Mouse (Mus musculus) heart, embryonic 16.5 days (tissue): ENCODE results near the gene Pcsk6. TPM values are rescaled to one million over a fixed set of nuclear protein-coding genes. Genes with fewer than 3 reads are reported as not detected.

Experiments
- ATAC-seq: fragments of 200-750 bp; cut with Nextera tagmentation; replicated peaks from 2 replicates; pipeline ENCODE4 v1.8.0; 2017; ENCODE audit warnings: moderate number of reproducible peaks; ENCODE audit not compliant: insufficient read depth, low FRiP score; ENCODE audit errors: extremely low read depth
- H3K27ac ChIP-seq: fragments of 300-500 bp; sonication (generic); 2 replicates; pipeline ENCODE4 v1.5.1; 2014; ENCODE audit warnings: mild to moderate bottlenecking, low read length, control low read depth, moderate library complexity
- H3K27me3 ChIP-seq: fragments of 300-500 bp; sonication (generic); 2 replicates; pipeline ENCODE4 v1.6.1; 2014; ENCODE audit warnings: low read length, mixed read lengths; ENCODE audit not compliant: control insufficient read depth, insufficient read depth
- H3K36me3 ChIP-seq: fragments of 300-500 bp; sonication (generic); 2 replicates; pipeline ENCODE4 v1.6.1; 2014; ENCODE audit not compliant: control insufficient read depth, insufficient read depth
- H3K4me1 ChIP-seq: fragments of 300-500 bp; sonication (generic); 2 replicates; pipeline ENCODE4 v1.6.1; 2014; ENCODE audit warnings: low read length, mixed read lengths; ENCODE audit not compliant: control insufficient read depth, insufficient read depth
- H3K4me2 ChIP-seq: fragments of 300-500 bp; sonication (generic); 2 replicates; pipeline ENCODE4 v1.6.1; 2014; ENCODE audit warnings: low read depth, mild to moderate bottlenecking, control low read depth, low read length
- H3K4me3 ChIP-seq: fragments of 300-500 bp; sonication (generic); 2 replicates; pipeline ENCODE4 v1.5.1; 2014; ENCODE audit warnings: mild to moderate bottlenecking, control low read depth, low read length
- H3K9ac ChIP-seq: fragments of 300-500 bp; sonication (generic); 2 replicates; pipeline ENCODE4 v1.6.1; 2014; ENCODE audit warnings: low read length, control low read depth
- H3K9me3 ChIP-seq: fragments of 300-500 bp; sonication (generic); replicated peaks from 2 replicates; pipeline ENCODE4 v1.6.1; 2016; ENCODE audit warnings: low read length; ENCODE audit not compliant: control insufficient read depth
- WGBS: fragments of 180-500 bp; shearing (Covaris S2); extraction: QIAGEN DNeasy Blood & Tissue Kit; methylation state at CpG from one replicate; pipeline ENCODE4 v1.1.7; 2014; 5-methylcytosine and 5-hydroxymethylcytosine counted together
- polyA plus RNA-seq: library from polyadenylated mRNA; unstranded; fragments of >200 nt; fragmentation: Nextera tagmentation; extraction: Ambion mirVana; gene quantifications from 2 replicates; pipeline ENCODE4 v1.2.1, GENCODE M21; 2015

The Pcsk6 gene
- polyA plus RNA-seq, 1 experiment from 2014 or later: 1.1 TPM

- Histone ChIP-seq H3K4me1 (peaks cover 10% of the 10 kb centered on the region), H3K36me3 (no peaks in the 10 kb centered on the region), H3K9ac (no peak overlapping the region), H3K27ac (no peak overlapping the region), H3K4me3 (no peak overlapping the region), H3K4me2 (no peak overlapping the region), H3K27me3 (peaks cover 2% of the 10 kb centered on the region; the same call in 1 of the 2 replicates), H3K9me3 (no peaks in the 10 kb centered on the region)
- no peak for ATAC-seq
- 67% methylated on average over 8 of the region's 8 CpGs for WGBS
Measured at GRCm38 (mm10) chr7:65945342-65945993, 83.9 kb downstream of the Pcsk6 start.

- 76% methylated on average over 7 of the region's 7 CpGs for WGBS
Measured at GRCm38 (mm10) chr7:65946397-65946796, 84.9 kb downstream of the Pcsk6 start.

GRCm38 (mm10) chr7:65948891-65949290 is 87.4 kb downstream of the Pcsk6 start:
- H3K9me3 ChIP-seq: no peaks in the 10 kb centered on the region
- ATAC-seq: no peak
- no peak overlapping the region for H3K4me2 ChIP-seq
- no peaks in the 10 kb centered on the region for H3K36me3 ChIP-seq
- no peaks in the 10 kb centered on the region for H3K4me1 ChIP-seq
- peaks cover 2% of the 10 kb centered on the region; the same call in 1 of the 2 replicates for H3K27me3 ChIP-seq
- no peak overlapping the region for H3K9ac ChIP-seq
- WGBS: 92% methylated on average over 11 of the region's 11 CpGs
- H3K4me3 ChIP-seq: no peak overlapping the region
- H3K27ac ChIP-seq: no peak overlapping the region

More at GRCm38 (mm10) chr7:65946397-65946796, 84.9 kb downstream of the Pcsk6 start:
- no peak overlapping the region for H3K4me3 ChIP-seq
- no peak overlapping the region for H3K9ac ChIP-seq
- H3K4me2 ChIP-seq: no peak overlapping the region
- H3K4me1 ChIP-seq: peaks cover 1% of the 10 kb centered on the region; the same call in 1 of the 2 replicates
- H3K27ac ChIP-seq: no peak overlapping the region
- no peaks in the 10 kb centered on the region for H3K9me3 ChIP-seq
- no peaks in the 10 kb centered on the region for H3K36me3 ChIP-seq
- ATAC-seq: no peak
- peaks cover 2% of the 10 kb centered on the region; the same call in 1 of the 2 replicates for H3K27me3 ChIP-seq

DNA sequence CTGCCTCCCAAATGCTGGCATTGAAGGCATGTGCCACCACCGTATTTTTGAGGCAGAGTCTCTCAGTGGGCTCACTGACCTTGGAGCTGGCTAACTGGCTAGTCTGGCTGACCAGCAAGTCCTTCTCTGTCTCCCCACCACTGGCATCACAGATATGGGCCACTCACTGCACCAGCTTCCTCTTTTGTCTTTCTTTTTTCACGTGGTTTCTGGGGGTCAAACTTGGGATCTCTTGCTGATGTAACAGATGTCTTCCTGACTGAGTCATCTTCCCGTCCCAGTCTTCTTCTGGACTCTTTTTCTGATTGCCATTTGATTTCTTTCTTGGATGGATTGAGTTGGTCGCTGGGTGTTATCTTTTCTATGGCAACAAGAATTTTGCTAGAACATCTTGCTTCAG is 93.0 kb downstream of the Pcsk6 start:
- Histone ChIP-seq H3K4me1 (no peaks in the 10 kb centered on the region), H3K9ac (no peak overlapping the region), H3K27me3 (no peaks in the 10 kb centered on the region), H3K27ac (no peak overlapping the region), H3K4me2 (no peak overlapping the region), H3K4me3 (no peak overlapping the region), H3K36me3 (no peaks in the 10 kb centered on the region), H3K9me3 (no peaks in the 10 kb centered on the region)
- no peak for ATAC-seq
- 65% methylated on average over 4 of the region's 4 CpGs for WGBS

DNA sequence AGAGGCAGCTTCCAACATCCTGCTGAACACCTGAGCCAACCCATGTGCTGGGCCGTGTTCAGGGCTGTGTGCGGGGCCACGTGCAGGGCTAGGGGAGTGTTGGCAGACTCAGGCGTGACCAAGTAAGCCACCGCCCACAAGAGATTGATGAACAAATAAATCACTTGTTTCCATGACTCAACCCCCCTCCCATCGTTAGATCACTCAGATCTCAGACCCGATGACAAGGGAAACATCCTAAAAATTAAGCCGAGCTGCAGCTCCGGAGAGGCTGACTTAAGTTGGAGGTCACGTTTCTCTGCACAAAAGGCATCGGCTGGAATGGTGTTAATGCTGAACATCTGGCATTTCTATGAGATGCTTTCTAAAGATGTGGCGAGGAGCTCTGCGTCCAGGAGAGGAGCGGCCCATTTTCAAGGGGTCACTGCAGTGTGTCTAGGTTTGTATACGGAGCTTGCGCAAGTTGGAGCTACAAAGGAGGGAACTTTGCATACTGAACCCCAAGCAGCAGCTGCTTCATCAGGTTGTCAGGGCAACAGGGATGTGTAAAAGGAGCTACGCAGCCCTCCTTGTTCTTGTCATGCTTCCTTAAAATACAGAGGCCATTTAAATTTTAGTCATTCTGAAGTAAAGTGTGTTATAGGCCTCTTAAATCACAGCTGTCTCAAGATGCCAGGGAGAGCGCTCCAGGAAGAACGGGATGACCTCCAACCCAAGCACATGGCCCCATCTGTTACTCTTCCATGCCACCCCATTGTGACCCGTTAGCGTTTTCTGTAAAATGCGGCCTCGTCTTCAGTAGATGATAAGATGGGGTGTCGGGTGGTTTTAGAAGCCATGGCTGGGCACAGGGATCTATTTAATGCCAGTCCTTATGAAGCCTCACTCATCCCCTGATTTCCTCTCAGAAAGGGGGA is 94.0 kb downstream of the Pcsk6 start:
- Histone ChIP-seq H3K9ac (no peak overlapping the region), H3K4me2 (no peak overlapping the region), H3K9me3 (no peaks in the 10 kb centered on the region), H3K27me3 (no peaks in the 10 kb centered on the region), H3K27ac (no peak overlapping the region), H3K4me1 (no peaks in the 10 kb centered on the region), H3K36me3 (no peaks in the 10 kb centered on the region), H3K4me3 (no peak overlapping the region)
- 74% methylated on average over 24 of the region's 24 CpGs for WGBS
- no peak for ATAC-seq

GRCm38 (mm10) chr7:65957245-65957644 is 95.7 kb downstream of the Pcsk6 start:
- no peak for ATAC-seq
- Histone ChIP-seq H3K9me3 (no peaks in the 10 kb centered on the region), H3K27me3 (no peaks in the 10 kb centered on the region), H3K27ac (no peak overlapping the region), H3K4me2 (no peak overlapping the region), H3K4me1 (no peaks in the 10 kb centered on the region), H3K36me3 (no peaks in the 10 kb centered on the region), H3K4me3 (no peak overlapping the region), H3K9ac (no peak overlapping the region)
- 100% methylated on average over 1 of the region's 1 CpGs for WGBS

GRCm38 (mm10) chr7:65958105-65958504 is 96.6 kb downstream of the Pcsk6 start:
- Histone ChIP-seq H3K27ac (no peak overlapping the region), H3K4me2 (no peak overlapping the region), H3K9ac (no peak overlapping the region), H3K4me1 (no peaks in the 10 kb centered on the region), H3K4me3 (no peak overlapping the region), H3K27me3 (no peaks in the 10 kb centered on the region), H3K36me3 (no peaks in the 10 kb centered on the region), H3K9me3 (no peaks in the 10 kb centered on the region)
- no peak for ATAC-seq
- WGBS: 70% methylated on average over 5 of the region's 5 CpGs

GRCm38 (mm10) chr7:65959221-65959924 is 97.8 kb downstream of the Pcsk6 start:
- no peak for ATAC-seq
- no peaks in the 10 kb centered on the region for H3K4me1 ChIP-seq
- H3K27me3 ChIP-seq: no peaks in the 10 kb centered on the region
- no peak overlapping the region for H3K9ac ChIP-seq
- H3K9me3 ChIP-seq: peaks cover 4% of the 10 kb centered on the region; the same call in 1 of the 2 replicates
- no peak overlapping the region for H3K4me2 ChIP-seq
- no peaks in the 10 kb centered on the region for H3K36me3 ChIP-seq
- WGBS: 93% methylated on average over 9 of the region's 9 CpGs
- H3K4me3 ChIP-seq: no peak overlapping the region
- no peak overlapping the region for H3K27ac ChIP-seq
